Mouse (Mus musculus): ENCODE measurements around the gene Krtap28-13. TPM values are rescaled to one million over a fixed set of nuclear protein-coding genes. Genes with fewer than 3 reads are reported as not detected.
A peak's percentile ranks its signal among the peaks of the same experiment; 100 is the strongest.

The Krtap28-13 gene
- polyA plus RNA-seq (2016; fragmentation: Nextera tagmentation; extraction: Ambion mirVana) = not detected in 2 replicates

DNA sequence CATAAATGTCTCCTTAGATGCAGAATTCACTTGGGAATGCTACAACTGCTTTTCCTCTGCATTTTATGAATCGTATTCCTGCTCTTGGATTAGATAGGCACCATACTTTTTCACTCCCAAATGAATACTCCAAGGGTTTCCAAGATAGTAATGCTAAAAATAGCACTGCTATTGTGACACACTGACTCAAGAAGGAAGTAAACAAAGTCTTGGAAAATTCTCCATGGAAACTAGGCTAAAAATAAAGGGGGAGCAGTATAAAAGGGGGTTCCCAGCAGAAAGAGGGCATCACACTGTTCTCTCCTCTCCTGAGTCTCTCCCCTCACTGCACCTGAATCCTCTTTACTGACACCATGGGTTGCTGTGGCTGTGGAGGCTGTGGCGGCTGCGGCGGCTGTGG lies at the start of gene Krtap28-13:
Gene Krtap28-13 (plus strand): TSS at position 288 of the 400 bp plus-strand sequence.
- Histone ChIP-seq H3K9me3 (no peaks in the 10 kb centered on the region), H3K4me3 (no peak within 1 kb of the TSS), H3K27ac (no peak within 1 kb of the TSS), H3K4me1 (replicated peaks) (no peaks in the 10 kb centered on the region), H3K36me3 (no peaks in the 10 kb centered on the region), H3K27me3 (ENCODE audit: insufficient read depth, poor library complexity, severe bottlenecking) (no peaks in the 10 kb centered on the region)
- 94% methylated on average over 4 of the region's 4 CpGs for WGBS
- DNase-seq (ENCODE audit: low spot score) = no peak

DNA sequence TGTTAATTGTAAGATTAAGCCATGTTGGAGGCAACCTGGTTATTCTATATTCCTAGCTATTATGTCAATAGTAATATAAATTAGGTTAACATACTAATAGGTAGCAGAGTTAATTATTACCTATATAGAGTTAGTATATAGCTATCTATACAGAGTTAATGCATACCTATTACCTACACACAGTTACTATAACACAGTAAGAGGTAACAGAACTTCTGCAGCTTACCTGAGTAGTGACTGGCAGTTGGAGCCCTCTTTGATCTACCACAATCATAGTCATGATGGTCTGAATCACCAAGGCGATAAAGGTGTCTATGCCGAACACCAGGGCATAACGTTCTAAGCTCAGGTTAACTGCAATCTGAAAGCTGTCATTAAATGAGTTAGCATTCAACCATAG lies 46.3 kb upstream of the Krtap28-13 start:
- H3K4me3 ChIP-seq = no peak overlapping the region
- H3K27me3 ChIP-seq (ENCODE audit: insufficient read depth, poor library complexity, severe bottlenecking) = no peaks in the 10 kb centered on the region
- no peak overlapping the region for H3K27ac ChIP-seq
- H3K9me3 ChIP-seq = no peaks in the 10 kb centered on the region
- DNase-seq (ENCODE audit: low spot score) = no peak
- H3K4me1 ChIP-seq (replicated peaks) = no peaks in the 10 kb centered on the region
- WGBS = 92% methylated on average over 3 of the region's 3 CpGs
- H3K36me3 ChIP-seq = no peaks in the 10 kb centered on the region

DNA sequence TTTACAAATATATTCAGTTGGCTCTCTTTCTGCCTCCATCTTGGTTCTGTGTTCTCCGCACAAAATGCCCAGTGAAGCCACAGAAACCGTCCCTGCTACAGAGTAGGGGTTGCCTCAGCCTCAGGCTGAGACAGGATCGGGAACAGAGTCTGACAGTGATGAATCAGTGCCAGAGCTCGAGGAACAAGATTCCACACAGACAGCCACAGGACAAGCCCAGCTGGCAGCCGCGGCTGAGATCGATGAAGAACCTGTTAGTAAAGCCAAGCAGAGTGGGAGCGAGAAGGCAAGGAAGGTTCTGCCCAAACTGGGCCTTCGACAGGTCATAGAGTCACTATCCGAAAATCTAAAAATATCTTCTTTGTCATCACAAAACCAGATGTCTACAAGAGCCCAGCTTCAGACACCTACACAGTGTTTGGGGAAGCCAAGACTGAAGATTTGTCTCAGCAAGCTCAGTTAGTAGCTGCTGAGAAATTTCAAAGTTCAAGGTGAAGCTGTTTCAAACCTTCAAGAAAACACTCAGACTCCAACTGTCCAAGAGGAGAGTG lies 45.3 kb upstream of the Krtap28-13 start:
- Histone ChIP-seq H3K27me3 (ENCODE audit: insufficient read depth, poor library complexity, severe bottlenecking) (no peaks in the 10 kb centered on the region), H3K36me3 (no peaks in the 10 kb centered on the region), H3K27ac (no peak overlapping the region), H3K9me3 (no peaks in the 10 kb centered on the region), H3K4me3 (no peak overlapping the region), H3K4me1 (replicated peaks) (no peaks in the 10 kb centered on the region)
- DNase-seq (ENCODE audit: low spot score) = no peak
- WGBS = 85% methylated on average over 10 of the region's 10 CpGs

DNA sequence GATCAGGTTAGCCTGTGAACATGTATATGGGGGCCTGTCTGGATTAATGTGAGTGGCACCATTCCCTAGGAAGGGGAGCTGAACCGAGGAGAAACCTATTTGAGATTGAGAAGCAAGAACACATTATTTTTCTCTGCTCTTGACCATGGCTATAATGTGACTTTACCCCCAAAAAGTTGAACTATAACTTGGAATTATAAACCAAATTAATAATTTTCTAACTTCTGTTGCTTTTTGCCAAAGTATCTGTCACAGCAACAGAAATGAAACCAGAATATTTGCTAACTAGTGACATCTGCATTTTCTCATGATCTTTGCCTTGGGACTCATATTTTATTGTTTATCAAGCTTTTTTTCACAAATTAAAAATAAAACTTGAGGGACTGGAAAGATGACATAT lies 44.2 kb upstream of the Krtap28-13 start:
- Histone ChIP-seq H3K4me1 (replicated peaks) (no peaks in the 10 kb centered on the region), H3K9me3 (no peaks in the 10 kb centered on the region), H3K27me3 (ENCODE audit: insufficient read depth, poor library complexity, severe bottlenecking) (no peaks in the 10 kb centered on the region), H3K4me3 (no peak overlapping the region), H3K36me3 (no peaks in the 10 kb centered on the region), H3K27ac (no peak overlapping the region)
- WGBS = 77% methylated on average over 1 of the region's 1 CpGs
- no peak for DNase-seq (ENCODE audit: low spot score)

DNA sequence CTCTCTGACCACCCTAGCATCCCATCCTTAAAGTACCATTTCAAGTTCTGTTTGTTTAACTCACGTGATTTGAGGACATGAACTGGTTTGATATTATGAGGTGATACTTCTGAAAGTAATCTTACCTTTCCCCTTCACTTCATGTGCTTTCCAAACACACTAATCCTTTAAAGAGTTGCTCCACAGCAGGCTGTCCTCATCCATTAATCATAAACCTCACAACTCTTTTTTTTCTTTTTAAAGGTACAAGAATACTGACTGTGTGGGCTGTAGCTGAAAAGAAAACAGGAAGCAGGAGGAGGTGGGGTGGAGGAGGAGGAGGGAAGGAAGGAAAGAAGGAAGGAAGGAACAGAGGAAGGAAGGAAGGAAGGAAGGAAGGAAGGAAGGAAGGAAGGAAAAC lies 28.8 kb upstream of the Krtap28-13 start:
- Histone ChIP-seq H3K27me3 (ENCODE audit: insufficient read depth, poor library complexity, severe bottlenecking) (no peaks in the 10 kb centered on the region), H3K36me3 (no peaks in the 10 kb centered on the region), H3K27ac (no peak overlapping the region), H3K4me3 (no peak overlapping the region), H3K4me1 (replicated peaks) (no peaks in the 10 kb centered on the region), H3K9me3 (no peaks in the 10 kb centered on the region)
- DNase-seq (ENCODE audit: low spot score) = no peak
- 68% methylated on average over 1 of the region's 1 CpGs for WGBS

DNA sequence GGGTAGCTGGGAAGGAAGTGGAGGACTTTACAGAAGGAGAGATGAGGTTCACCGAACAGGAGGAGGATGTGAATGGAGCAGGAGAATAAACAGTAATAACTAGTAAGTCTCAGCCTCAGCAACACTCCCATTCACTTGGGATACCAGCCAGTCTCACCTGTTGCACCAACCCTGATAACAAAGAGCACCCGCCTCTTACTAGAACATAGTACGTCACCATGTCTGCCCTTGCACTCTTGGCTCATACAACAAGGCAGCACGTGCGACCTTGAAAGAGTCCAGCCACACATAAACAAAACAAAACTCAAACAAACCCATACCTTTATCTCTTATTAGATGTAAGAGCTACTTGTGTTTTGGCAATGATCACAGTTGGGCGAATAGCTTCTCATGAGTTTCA lies 28.2 kb upstream of the Krtap28-13 start:
- H3K4me1 ChIP-seq (replicated peaks) = peaks cover under 1% of the 10 kb centered on the region; the same call in 1 of the 2 replicates
- H3K36me3 ChIP-seq = no peaks in the 10 kb centered on the region
- WGBS = 91% methylated on average over 6 of the region's 6 CpGs
- no peaks in the 10 kb centered on the region for H3K27me3 ChIP-seq (ENCODE audit: insufficient read depth, poor library complexity, severe bottlenecking)
- H3K4me3 ChIP-seq = no peak overlapping the region
- H3K9me3 ChIP-seq = no peaks in the 10 kb centered on the region
- no peak for DNase-seq (ENCODE audit: low spot score)
- H3K27ac ChIP-seq = no peak overlapping the region

DNA sequence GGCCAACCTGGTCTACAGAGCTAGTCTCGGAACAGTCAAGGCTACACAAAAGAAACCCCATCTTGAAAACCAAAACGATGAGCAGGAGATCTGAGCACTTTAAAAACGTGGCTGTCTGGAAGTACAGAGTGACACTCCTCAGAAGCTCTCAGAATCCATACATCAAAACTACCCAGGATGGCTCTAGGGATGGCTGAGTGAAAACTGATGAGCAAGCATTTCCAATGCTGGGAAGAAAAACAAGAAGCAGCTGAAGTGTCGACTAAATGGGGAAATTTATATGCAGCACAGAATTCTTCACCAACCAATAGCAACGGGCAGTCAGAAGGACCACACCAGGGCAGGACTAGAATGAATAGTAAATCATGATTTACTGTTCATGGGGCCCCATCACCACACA lies 26.2 kb upstream of the Krtap28-13 start:
- Histone ChIP-seq H3K27ac (no peak overlapping the region), H3K4me3 (no peak overlapping the region), H3K4me1 (replicated peaks) (peaks cover 11% of the 10 kb centered on the region), H3K27me3 (ENCODE audit: insufficient read depth, poor library complexity, severe bottlenecking) (no peaks in the 10 kb centered on the region), H3K36me3 (no peaks in the 10 kb centered on the region), H3K9me3 (no peaks in the 10 kb centered on the region)
- DNase-seq (ENCODE audit: low spot score) = no peak
- WGBS = 79% methylated on average over 5 of the region's 5 CpGs

DNA sequence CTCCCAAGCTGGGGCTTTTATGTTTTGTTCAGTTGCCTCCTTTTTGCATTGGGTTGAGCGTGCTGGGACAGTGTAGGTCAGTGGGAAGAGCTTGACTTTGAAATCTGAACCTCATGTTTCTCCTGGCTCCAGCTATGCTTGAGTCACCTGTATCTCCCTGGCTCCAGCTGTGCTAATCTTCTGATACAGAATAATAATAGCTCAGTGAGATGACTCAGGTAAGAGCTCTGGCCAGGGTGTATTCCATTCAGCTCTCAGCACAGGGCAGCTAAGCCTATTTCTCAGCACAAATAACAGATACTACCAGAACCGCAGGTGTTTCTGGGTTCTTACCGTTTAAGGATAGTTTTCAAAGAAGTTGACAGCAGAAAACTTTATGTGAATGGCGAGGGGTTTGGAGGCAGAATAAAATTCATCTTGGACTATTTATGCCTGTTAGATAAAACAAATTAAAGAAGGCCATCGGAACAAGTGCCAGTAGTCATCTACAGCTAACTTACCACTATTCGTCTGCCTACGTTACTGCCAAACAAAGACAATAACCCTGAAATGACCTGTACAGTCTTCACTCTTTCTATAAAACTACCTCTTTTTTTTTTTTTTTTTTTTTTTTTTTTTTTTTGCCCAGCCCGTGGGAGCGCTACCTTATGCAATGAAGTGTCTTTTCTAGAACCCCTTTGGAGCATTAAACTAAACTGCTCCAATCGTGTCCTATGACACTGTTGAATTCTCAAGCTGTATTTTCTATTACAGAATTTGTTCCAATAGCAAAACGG lies 23.6 kb upstream of the Krtap28-13 start:
- WGBS = 73% methylated on average over 11 of the region's 11 CpGs

DNA sequence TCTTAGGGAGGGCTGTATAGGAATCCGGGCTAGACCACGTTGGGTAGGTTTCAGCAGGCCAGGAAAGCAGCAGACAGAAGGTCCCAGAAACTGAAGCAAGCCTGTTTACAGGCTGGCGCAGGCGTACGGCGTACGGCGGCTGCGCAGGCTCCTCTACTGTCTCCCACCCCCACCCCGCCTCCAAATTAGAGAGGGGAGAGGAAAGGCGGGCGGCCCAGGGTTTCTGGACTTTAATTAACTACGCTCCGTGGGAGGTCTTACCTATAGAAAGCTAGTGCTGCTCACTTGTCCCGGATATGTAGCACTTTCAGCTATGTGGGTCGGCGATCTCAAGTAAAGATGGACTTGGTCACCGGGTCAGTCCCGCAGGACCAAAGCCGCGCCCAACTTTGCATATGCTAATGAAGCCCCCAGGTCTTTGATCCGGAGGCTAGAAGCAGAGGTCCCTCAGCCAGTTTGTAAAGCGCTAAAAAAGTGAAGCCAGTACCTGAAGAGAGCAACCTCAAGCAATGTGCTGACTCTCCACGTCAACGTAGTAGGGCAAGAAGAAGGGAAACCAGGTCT lies 22.5 kb upstream of the Krtap28-13 start, which contains the start of gene Slc19a3:
Gene Slc19a3 (minus strand): TSS at position 340 of the 564 bp plus-strand sequence.
- Histone ChIP-seq H3K27me3 (ENCODE audit: insufficient read depth, poor library complexity, severe bottlenecking) (no peaks in the 10 kb centered on the region), H3K9me3 (no peaks in the 10 kb centered on the region), H3K36me3 (no peaks in the 10 kb centered on the region), H3K4me1 (replicated peaks) (peaks cover 11% of the 10 kb centered on the region), H3K27ac (peak within 1 kb of the TSS; percentile 62), H3K4me3 (peak within 1 kb of the TSS; percentile 60)
- WGBS = under 1% methylated on average over 25 of the region's 25 CpGs
- DNase-seq (ENCODE audit: low spot score) = peak; percentile 54

More for the DNA sequence above, 23.6 kb upstream of the Krtap28-13 start:
- H3K36me3 ChIP-seq = no peaks in the 10 kb centered on the region
- H3K27ac ChIP-seq = no peak overlapping the region
- H3K9me3 ChIP-seq = no peaks in the 10 kb centered on the region
- no peak for DNase-seq (ENCODE audit: low spot score)
- peaks cover 11% of the 10 kb centered on the region for H3K4me1 ChIP-seq (replicated peaks)
- no peaks in the 10 kb centered on the region for H3K27me3 ChIP-seq (ENCODE audit: insufficient read depth, poor library complexity, severe bottlenecking)
- no peak overlapping the region for H3K4me3 ChIP-seq

DNA sequence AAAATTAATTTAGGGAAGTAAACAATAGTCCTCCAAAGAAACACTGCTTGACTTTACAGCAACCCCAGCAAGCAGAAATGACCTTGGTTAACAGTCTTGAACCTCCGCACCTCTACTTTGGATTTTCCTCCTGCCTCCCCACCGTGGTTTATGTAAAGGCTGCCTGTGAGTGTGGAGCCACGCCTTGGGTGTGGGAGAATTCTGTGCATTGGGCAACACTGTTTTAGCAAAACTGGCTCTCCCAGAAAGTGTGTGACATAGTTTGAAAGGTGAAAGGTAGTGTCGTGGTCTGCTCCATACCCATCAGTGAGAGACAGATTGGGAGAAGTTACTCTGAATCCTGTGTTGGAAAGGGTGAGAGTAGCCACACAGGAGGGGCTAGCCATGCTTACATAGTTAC lies 21.6 kb upstream of the Krtap28-13 start:
- no peaks in the 10 kb centered on the region for H3K36me3 ChIP-seq
- WGBS = 78% methylated on average over 4 of the region's 4 CpGs
- H3K27me3 ChIP-seq (ENCODE audit: insufficient read depth, poor library complexity, severe bottlenecking) = no peaks in the 10 kb centered on the region
- H3K27ac ChIP-seq = no peak overlapping the region
- H3K4me3 ChIP-seq = no peak overlapping the region
- no peak for DNase-seq (ENCODE audit: low spot score)
- peaks cover 11% of the 10 kb centered on the region for H3K4me1 ChIP-seq (replicated peaks)
- no peaks in the 10 kb centered on the region for H3K9me3 ChIP-seq

DNA sequence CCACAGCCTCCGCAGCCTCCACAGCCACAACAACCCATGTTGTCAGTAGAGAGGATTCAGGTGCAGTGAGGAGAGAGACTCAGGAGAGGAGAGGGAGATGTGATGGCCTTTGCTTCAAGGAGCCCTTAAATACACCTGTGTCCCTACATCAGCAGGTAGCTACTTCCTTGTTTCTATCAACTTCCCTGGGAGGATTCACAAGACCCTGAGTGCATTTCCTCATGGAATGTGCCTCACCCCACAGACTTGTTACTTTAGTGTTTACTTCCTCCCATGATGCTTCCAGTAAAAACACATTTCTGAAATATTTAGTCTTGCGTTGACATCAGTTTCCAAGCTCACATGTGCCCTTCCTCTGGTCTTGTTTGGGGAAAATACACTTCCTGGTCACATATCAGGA lies 18.4 kb upstream of the Krtap28-13 start, which contains the start of gene Krtap28-10:
Gene Krtap28-10 (minus strand): TSS at position 101 of the 400 bp plus-strand sequence.
- no peak within 1 kb of the TSS for H3K4me3 ChIP-seq
- 94% methylated on average over 2 of the region's 2 CpGs for WGBS
- no peaks in the 10 kb centered on the region for H3K27me3 ChIP-seq (ENCODE audit: insufficient read depth, poor library complexity, severe bottlenecking)
- peaks cover 11% of the 10 kb centered on the region for H3K4me1 ChIP-seq (replicated peaks)
- no peaks in the 10 kb centered on the region for H3K36me3 ChIP-seq
- no peaks in the 10 kb centered on the region for H3K9me3 ChIP-seq
- no peak within 1 kb of the TSS for H3K27ac ChIP-seq
- no peak for DNase-seq (ENCODE audit: low spot score)

DNA sequence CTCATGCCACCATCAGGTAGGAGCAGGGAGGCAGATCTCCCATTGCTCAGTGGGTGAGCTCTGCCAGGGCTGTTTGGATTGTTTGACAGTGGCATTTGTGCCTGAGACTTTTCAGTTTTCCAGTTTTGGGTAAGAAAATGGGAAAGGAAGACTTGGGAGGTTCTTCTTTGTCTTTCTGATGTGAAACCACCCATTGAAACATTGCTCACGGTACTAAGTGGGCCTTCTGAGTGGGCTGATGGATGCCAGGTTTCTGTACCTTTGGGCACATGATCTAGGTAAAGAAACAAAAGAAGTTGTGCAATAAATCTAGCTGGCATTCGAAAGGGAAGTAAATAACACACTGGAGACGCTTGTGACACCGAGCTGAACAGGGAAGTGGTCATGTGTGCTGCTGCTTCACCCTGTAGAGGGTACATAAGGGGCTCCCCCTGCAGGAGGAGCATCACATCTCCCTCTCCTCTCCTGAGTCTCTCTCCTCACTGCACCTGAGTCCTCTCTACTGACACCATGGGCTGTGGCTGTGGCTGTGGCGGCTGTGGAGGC lies 15.8 kb upstream of the Krtap28-13 start, which contains the start of gene Gm47969:
Gene Gm47969 (plus strand): TSS at position 51 of the 546 bp plus-strand sequence.
- WGBS = 88% methylated on average over 5 of the region's 5 CpGs
- H3K27ac ChIP-seq = no peak within 1 kb of the TSS
- DNase-seq (ENCODE audit: low spot score) = no peak
- no peaks in the 10 kb centered on the region for H3K4me1 ChIP-seq (replicated peaks)
- H3K9me3 ChIP-seq = no peaks in the 10 kb centered on the region
- no peak within 1 kb of the TSS for H3K4me3 ChIP-seq
- H3K36me3 ChIP-seq = no peaks in the 10 kb centered on the region
- no peaks in the 10 kb centered on the region for H3K27me3 ChIP-seq (ENCODE audit: insufficient read depth, poor library complexity, severe bottlenecking)

DNA sequence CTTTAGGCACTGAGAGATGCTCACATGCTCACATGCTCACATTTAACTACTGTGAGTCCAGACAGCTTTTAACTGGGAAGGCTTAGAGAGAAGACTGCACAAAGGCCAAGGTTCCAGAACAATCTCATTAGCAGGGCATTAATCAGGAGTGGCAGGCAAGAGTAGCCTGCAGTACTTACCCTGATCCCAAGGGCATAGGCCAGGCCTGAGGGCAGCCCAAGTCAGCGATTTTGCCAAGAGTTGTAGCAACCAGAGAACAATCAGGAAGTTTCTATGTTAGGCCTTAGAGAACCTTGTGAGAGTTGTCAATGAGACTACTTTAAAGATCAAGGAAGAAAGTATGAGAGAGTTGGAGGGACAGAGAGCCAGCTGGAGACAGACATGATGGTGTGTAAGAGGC lies 2.2 kb upstream of the Krtap28-13 start:
- Histone ChIP-seq H3K27ac (no peak overlapping the region), H3K4me3 (no peak overlapping the region), H3K4me1 (replicated peaks) (no peaks in the 10 kb centered on the region), H3K36me3 (no peaks in the 10 kb centered on the region), H3K27me3 (ENCODE audit: insufficient read depth, poor library complexity, severe bottlenecking) (no peaks in the 10 kb centered on the region), H3K9me3 (no peaks in the 10 kb centered on the region)
- 67% methylated on average over 1 of the region's 1 CpGs for WGBS
- no peak for DNase-seq (ENCODE audit: low spot score)
